Mouse (Mus musculus): ENCODE results near the gene Arhgef2.

DNA sequence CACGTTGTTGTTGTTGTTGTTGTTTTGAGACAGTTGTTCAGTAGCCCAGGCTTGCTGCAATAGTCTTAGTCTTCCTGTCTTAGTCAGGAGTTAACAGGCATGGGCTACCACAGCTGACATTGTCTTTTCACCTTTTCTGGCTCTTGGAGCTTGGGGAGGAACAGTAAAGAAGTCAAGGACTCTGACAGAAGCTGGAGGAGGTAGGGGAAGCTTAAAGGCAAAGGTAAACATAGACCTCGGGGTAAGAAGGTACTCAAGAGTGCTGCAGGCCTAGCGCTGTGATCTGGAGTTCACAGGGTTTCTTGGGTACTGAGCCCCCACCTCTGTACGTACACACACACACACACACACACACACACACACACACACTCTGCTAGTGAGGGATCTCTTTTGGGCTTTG, 23.0 kb downstream of the Arhgef2 start:
- TF ChIP-seq POLR2A (IDR thresholded peaks at IDR 0.05; ENCODE audit: borderline replicate concordance, control insufficient read depth, low read depth, low read length), result no peak
- no peak for TF ChIP-seq CTCF (IDR thresholded peaks at IDR 0.05; ENCODE audit: control insufficient read depth, insufficient read depth, low read length)

All from bone marrow, adult 2 months (tissue).